Mouse (Mus musculus) ES-E14 (cell line): ENCODE measurements around the gene Tmem126a. TPM values are rescaled to one million over a fixed set of nuclear protein-coding genes. Genes with fewer than 3 reads are reported as not detected.

ENCODE experiments used
- DNase-seq: peaks from one replicate; pipeline ENCODE4 v3.0.0-alpha.2; 2013; ENCODE audit warnings: low read depth, low spot score
- H3K27ac ChIP-seq: 2 replicates; pipeline ENCODE4 v1.5.1; 2012; ENCODE audit warnings: low read depth, mild to moderate bottlenecking, low read length, moderate library complexity, mixed read lengths; ENCODE audit not compliant: poor library complexity, insufficient read depth, severe bottlenecking
- H3K36me3 ChIP-seq: 2 replicates; pipeline ENCODE4 v1.6.1; 2012; ENCODE audit warnings: mild to moderate bottlenecking, low read length, moderate library complexity, mixed read lengths; ENCODE audit not compliant: control insufficient read depth, poor library complexity, insufficient read depth, severe bottlenecking
- H3K4me1 ChIP-seq, 2 experiments: fragments of 150-350 bp in 1 of 2; sonication (generic) in 1 of 2; 2 replicates each; pipeline ENCODE4 v1.6.1; 2012; ENCODE audit warnings: low read length in 2 of 2, mild to moderate bottlenecking in 1 of 2, mixed read lengths in 1 of 2; ENCODE audit not compliant: control insufficient read depth in 2 of 2, insufficient read depth in 2 of 2, poor library complexity in 1 of 2
- H3K4me3 ChIP-seq, 2 experiments: fragments of 150-350 bp in 1 of 2; sonication (generic) in 1 of 2; 2 replicates each; pipeline ENCODE4 v1.5.1; 2012; ENCODE audit warnings: low read length in 2 of 2, low read depth in 1 of 2, mild to moderate bottlenecking in 1 of 2, mixed read lengths in 1 of 2; ENCODE audit not compliant: insufficient read depth in 1 of 2, poor library complexity in 1 of 2, severe bottlenecking in 1 of 2
- H3K9ac ChIP-seq: 2 replicates; pipeline ENCODE4 v1.6.1; 2012; ENCODE audit warnings: low read depth, mild to moderate bottlenecking, low read length, mixed read lengths; ENCODE audit not compliant: poor library complexity, insufficient read depth, severe bottlenecking
- H3K9me3 ChIP-seq: fragments of 150-350 bp; sonication (generic); 2 replicates; pipeline ENCODE4 v1.6.1; 2012; ENCODE audit warnings: low read depth, mild to moderate bottlenecking, low read length; ENCODE audit not compliant: control insufficient read depth, insufficient read depth
- CHD2 ChIP-seq: IDR thresholded peaks from 2 replicates; pipeline ENCODE4 v1.6.1; 2014; ENCODE audit warnings: mild to moderate bottlenecking, low read depth, low read length, inconsistent platforms
- HCFC1 ChIP-seq: IDR thresholded peaks from 2 replicates; pipeline ENCODE4 v1.6.1; 2012; ENCODE audit warnings: low read length, inconsistent platforms, borderline replicate concordance; ENCODE audit not compliant: insufficient read depth
- MAFK ChIP-seq: IDR thresholded peaks from 2 replicates; pipeline ENCODE4 v1.6.1; 2014; ENCODE audit warnings: mild to moderate bottlenecking, low read depth, low read length, inconsistent platforms; ENCODE audit not compliant: insufficient read depth
- ZC3H11A ChIP-seq: IDR thresholded peaks from 2 replicates; pipeline ENCODE4 v1.6.1; 2012; ENCODE audit warnings: low read depth, mild to moderate bottlenecking, inconsistent platforms, low read length, borderline replicate concordance
- ZNF384 ChIP-seq: IDR thresholded peaks from 2 replicates; pipeline ENCODE4 v1.6.1; 2012; ENCODE audit warnings: low read depth, low read length, inconsistent platforms
- in situ Hi-C, 2 experiments: fragments of 600-800 bp; cut with MboI; formaldehyde crosslinking; loops; one replicate each; pipeline ENCODE4 v1.15.1; 2025; ENCODE audit warnings: low sequenced_read_pairs in 2 of 2, inconsistent platforms in 1 of 2; ENCODE audit not compliant: unreplicated experiment in 2 of 2
- total RNA-seq: library from RNA; depleted of rRNA; stranded (reverse); fragments of 300-350 nt; gene quantifications from 2 replicates; pipeline ENCODE4 v1.2.3, GENCODE M21; 2012

Tmem126a gene
- total RNA-seq, 1 experiment, result 73.8 TPM

- peak overlapping the region; percentile 18; the same call in 1 of the 2 replicates for H3K27ac ChIP-seq
- H3K4me3 ChIP-seq, result no peak overlapping the region
- peaks cover 2 to 4% of the 10 kb centered on the region in 2 experiments; a peak in 1 of 4 replicates for H3K4me1 ChIP-seq
- no peak for TF ChIP-seq HCFC1
- no peak for TF ChIP-seq MAFK
- no peak for TF ChIP-seq ZNF384
- TF ChIP-seq CHD2, result no peak
- TF ChIP-seq ZC3H11A, result no peak
- H3K36me3 ChIP-seq, result no peaks in the 10 kb centered on the region; the same call in 1 of the 2 replicates
- no peak for DNase-seq
- no peaks in the 10 kb centered on the region for H3K9me3 ChIP-seq
- no peak overlapping the region for H3K9ac ChIP-seq
- in situ Hi-C loops, result no loop called here
These were observed 16.5 kb upstream of the Tmem126a start for GRCm38 (mm10) chr7:90473511-90473910.

GRCm38 (mm10) chr7:90461441-90461840, 4.4 kb upstream of the Tmem126a start:
- H3K9ac ChIP-seq, result no peak overlapping the region
- H3K4me1 ChIP-seq, result peaks cover 0 to 2% of the 10 kb centered on the region in 2 experiments; a peak in 1 of 4 replicates
- H3K4me3 ChIP-seq, result 0 out of 4 replicates have a peak overlapping the region, but pooled peaks of 1 of the 2 experiments have one; percentile 14
- H3K36me3 ChIP-seq, result no peaks in the 10 kb centered on the region
- TF ChIP-seq CHD2, result no peak
- no peak for TF ChIP-seq ZNF384
- TF ChIP-seq ZC3H11A, result no peak
- TF ChIP-seq MAFK, result no peak
- no peak for TF ChIP-seq HCFC1
- in situ Hi-C loops, result no loop called here
- DNase-seq, result no peak
- no peak overlapping the region for H3K27ac ChIP-seq
- no peaks in the 10 kb centered on the region for H3K9me3 ChIP-seq

- in situ Hi-C loops, result no loop called here
- no peak for DNase-seq
- Histone ChIP-seq H3K36me3 (no peaks in the 10 kb centered on the region), H3K9ac (no peak overlapping the region), H3K27ac (no peak overlapping the region), H3K9me3 (no peaks in the 10 kb centered on the region), H3K4me1 (peaks cover 0 to 2% of the 10 kb centered on the region in 2 experiments; a peak in 1 of 4 replicates), H3K4me3 (peak overlapping the region in 1 of 2 experiments; percentile 14; a peak in 1 of 4 replicates)
- no peak for TF ChIP-seq HCFC1
- TF ChIP-seq ZC3H11A, result no peak
- no peak for TF ChIP-seq CHD2
- TF ChIP-seq MAFK, result no peak
- TF ChIP-seq ZNF384, result no peak
These were observed 3.9 kb upstream of the Tmem126a start for GRCm38 (mm10) chr7:90460930-90461329.

GRCm38 (mm10) chr7:90460330-90460729, 3.3 kb upstream of the Tmem126a start:
- TF ChIP-seq ZNF384, result no peak
- TF ChIP-seq HCFC1, result no peak
- no peak for TF ChIP-seq ZC3H11A
- no peak for TF ChIP-seq CHD2
- no peak for TF ChIP-seq MAFK
- H3K9ac ChIP-seq, result no peak overlapping the region
- no peaks in the 10 kb centered on the region for H3K9me3 ChIP-seq
- peaks cover 0 to 2% of the 10 kb centered on the region in 2 experiments; a peak in 1 of 4 replicates for H3K4me1 ChIP-seq
- peak; percentile 51 for DNase-seq
- no peak overlapping the region for H3K27ac ChIP-seq
- in situ Hi-C loops, result no loop called here
- H3K36me3 ChIP-seq, result no peaks in the 10 kb centered on the region
- H3K4me3 ChIP-seq, result no peak overlapping the region
